Mouse (Mus musculus): ENCODE data around the gene Vmn1r65.
"Not testable (repeated sequence)": the region's sequence is repeated elsewhere in the genome, so short reads cannot be mapped to it uniquely, and the experiment has no call there.

Gene Vmn1r65

GRCm38 (mm10) chr7:6010910-6011309 is at the start of gene Vmn1r65:
Gene Vmn1r65, minus strand, starts transcription at chr7:6011010.
- DNase-seq = no peak

- DNase-seq = no peak
Observed at GRCm38 (mm10) chr7:6044861-6045260, 34.1 kb upstream of the Vmn1r65 start, which contains the start of gene Nlrp4c. Gene Nlrp4c, plus strand, starts transcription at chr7:6045161.

GRCm38 (mm10) chr7:5982426-5982825 is 28.4 kb downstream of the Vmn1r65 start:
- DNase-seq = not testable (repeated sequence)

DNA sequence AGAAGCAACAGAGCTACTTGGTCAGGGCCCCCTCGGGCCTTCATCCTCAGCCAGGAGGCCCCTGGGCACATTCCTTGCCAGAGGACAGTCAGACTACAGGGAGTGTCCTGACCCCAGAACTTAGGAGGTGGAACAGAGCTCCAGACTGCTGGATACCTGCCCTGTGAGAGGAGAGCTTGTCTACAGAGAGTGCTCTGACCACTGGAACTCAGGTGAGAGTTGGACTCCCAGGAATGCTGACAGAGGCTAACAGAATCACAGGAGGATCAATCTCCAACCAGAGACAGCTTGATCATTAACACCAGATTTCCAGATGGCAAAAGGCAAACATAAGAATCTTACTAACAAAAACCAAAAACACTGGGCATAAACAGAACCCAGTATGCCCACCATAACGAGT is 38.3 kb downstream of the Vmn1r65 start:
- not testable (repeated sequence) for DNase-seq
